Mouse (Mus musculus) hindbrain, embryonic 16.5 days (tissue): ENCODE data around the gene Rpl41. TPM values are rescaled to one million over a fixed set of nuclear protein-coding genes. Genes with fewer than 3 reads are reported as not detected.

Experiments
- ATAC-seq: fragments of 200-750 bp; cut with Nextera tagmentation; 2 replicates; pipeline ENCODE4 v1.8.0; 2017; ENCODE audit warnings: moderate TSS enrichment, moderate library complexity
- H3K27ac ChIP-seq: fragments of 300-500 bp; sonication (generic); 2 replicates; pipeline ENCODE4 v1.5.1; 2014; ENCODE audit warnings: low read depth, mild to moderate bottlenecking, control low read depth, low read length, moderate library complexity
- H3K27me3 ChIP-seq: fragments of 300-500 bp; sonication (generic); replicated peaks from 2 replicates; pipeline ENCODE4 v1.6.1; 2014; ENCODE audit warnings: low read length; ENCODE audit not compliant: control insufficient read depth, insufficient read depth
- H3K36me3 ChIP-seq: fragments of 300-500 bp; sonication (generic); 2 replicates; pipeline ENCODE4 v1.6.1; 2014; ENCODE audit warnings: mild to moderate bottlenecking, low read length, moderate library complexity, mixed read lengths; ENCODE audit not compliant: control insufficient read depth, insufficient read depth
- H3K4me1 ChIP-seq: fragments of 300-500 bp; sonication (generic); 2 replicates; pipeline ENCODE4 v1.6.1; 2014; ENCODE audit warnings: low read depth, low read length; ENCODE audit not compliant: control insufficient read depth, insufficient read depth
- H3K4me2 ChIP-seq: fragments of 300-500 bp; sonication (generic); 2 replicates; pipeline ENCODE4 v1.6.1; 2014; ENCODE audit warnings: mild to moderate bottlenecking, low read length, control low read depth, moderate library complexity
- H3K4me3 ChIP-seq: fragments of 300-500 bp; sonication (generic); 2 replicates; pipeline ENCODE4 v1.5.1; 2014; ENCODE audit warnings: mild to moderate bottlenecking, low read length, control low read depth, moderate library complexity
- H3K9ac ChIP-seq: fragments of 300-500 bp; sonication (generic); 2 replicates; pipeline ENCODE4 v1.6.1; 2014; ENCODE audit warnings: low read depth, mild to moderate bottlenecking, control low read depth, low read length, moderate library complexity
- H3K9me3 ChIP-seq: fragments of 300-500 bp; sonication (generic); 2 replicates; pipeline ENCODE4 v1.6.1; 2014; ENCODE audit warnings: mild to moderate bottlenecking, low read length, moderate library complexity; ENCODE audit not compliant: control insufficient read depth
- WGBS: fragments of 180-500 bp; shearing (Covaris S2); extraction: QIAGEN DNeasy Blood & Tissue Kit; methylation state at CpG from one replicate; pipeline ENCODE4 v1.1.7; 2014; 5-methylcytosine and 5-hydroxymethylcytosine counted together
- polyA plus RNA-seq: library from polyadenylated mRNA; unstranded; fragments of >200 nt; fragmentation: Nextera tagmentation; extraction: Ambion mirVana; gene quantifications from 2 replicates; pipeline ENCODE4 v1.2.1, GENCODE M21; 2015

The Rpl41 gene
- polyA plus RNA-seq, 1 experiment from 2014 or later, result 2,091 TPM

DNA sequence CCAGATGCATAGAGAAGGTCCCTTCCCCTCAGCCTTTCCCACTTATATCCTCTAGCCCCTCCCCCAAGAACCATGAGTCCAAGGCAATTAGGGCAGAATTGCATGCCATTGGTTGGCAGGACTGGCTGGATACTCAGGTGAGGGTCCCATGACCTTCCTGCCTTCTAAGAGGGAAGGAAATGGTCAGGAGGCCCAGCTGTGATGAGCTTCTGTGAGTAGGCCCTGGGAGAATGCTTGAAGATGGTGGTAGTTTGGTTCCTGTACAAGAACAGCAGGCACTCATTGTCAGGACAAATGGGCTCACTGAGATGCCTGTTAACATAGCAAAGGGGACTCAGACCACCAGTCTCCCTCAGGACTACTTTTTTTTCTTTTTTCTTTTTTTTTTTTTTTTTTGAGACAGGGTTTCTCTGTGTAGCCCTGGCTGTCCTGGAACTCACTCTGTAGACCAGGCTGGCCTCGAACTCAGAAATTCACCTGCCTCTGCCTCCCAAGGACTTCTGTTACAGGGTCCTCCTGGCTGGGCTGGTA, 10.7 kb downstream of the Rpl41 start:
- Histone ChIP-seq H3K27me3 (no peaks in the 10 kb centered on the region), H3K36me3 (peaks cover 8% of the 10 kb centered on the region), H3K9ac (no peak overlapping the region), H3K4me3 (no peak overlapping the region), H3K9me3 (no peaks in the 10 kb centered on the region), H3K4me2 (no peak overlapping the region), H3K27ac (no peak overlapping the region), H3K4me1 (no peaks in the 10 kb centered on the region)
- WGBS, result 100% methylated on average over 1 of the region's 1 CpGs
- ATAC-seq, result no peak

DNA sequence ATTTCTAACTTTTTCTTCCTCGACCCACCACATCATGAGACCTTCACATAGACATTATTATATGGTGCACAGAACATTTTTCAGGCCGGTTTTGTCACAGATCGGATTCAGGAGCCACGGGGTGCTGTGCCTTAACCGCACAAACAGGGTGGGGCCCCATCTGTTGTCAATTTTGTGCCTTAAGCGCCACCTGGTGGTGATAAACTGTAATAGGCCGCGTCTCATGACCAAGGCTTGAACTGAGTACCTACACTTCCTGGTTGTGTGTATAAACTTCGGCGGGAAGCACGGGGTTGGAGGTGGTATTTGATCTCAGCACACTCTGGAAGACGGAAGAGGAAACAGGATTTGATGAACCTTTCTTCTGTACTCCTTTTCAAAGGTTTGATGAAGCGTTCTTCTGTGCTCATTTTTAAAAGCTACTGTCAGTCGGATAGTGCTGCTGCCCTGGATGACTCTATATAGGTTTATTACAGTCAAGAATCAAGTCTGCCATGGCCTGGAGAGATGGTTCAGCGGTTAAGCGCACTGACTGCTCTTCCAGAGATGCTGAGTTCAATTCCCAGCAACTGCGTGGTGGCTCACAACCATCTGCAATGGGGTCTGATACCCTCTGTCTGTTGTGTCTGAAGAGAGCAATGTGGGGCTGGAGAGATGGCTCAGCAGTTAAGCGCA, 12.7 kb downstream of the Rpl41 start:
- peak; percentile 93 for ATAC-seq
- Histone ChIP-seq H3K9ac (0 out of 2 replicates have a peak overlapping the region, but pooled peaks have one; percentile 13), H3K36me3 (no peaks in the 10 kb centered on the region), H3K27me3 (no peaks in the 10 kb centered on the region), H3K4me2 (peak overlapping the region; percentile 49), H3K9me3 (no peaks in the 10 kb centered on the region), H3K27ac (no peak overlapping the region), H3K4me1 (no peaks in the 10 kb centered on the region), H3K4me3 (peak overlapping the region; percentile 11; the same call in 1 of the 2 replicates)
- 16% methylated on average over 18 of the region's 18 CpGs for WGBS

DNA sequence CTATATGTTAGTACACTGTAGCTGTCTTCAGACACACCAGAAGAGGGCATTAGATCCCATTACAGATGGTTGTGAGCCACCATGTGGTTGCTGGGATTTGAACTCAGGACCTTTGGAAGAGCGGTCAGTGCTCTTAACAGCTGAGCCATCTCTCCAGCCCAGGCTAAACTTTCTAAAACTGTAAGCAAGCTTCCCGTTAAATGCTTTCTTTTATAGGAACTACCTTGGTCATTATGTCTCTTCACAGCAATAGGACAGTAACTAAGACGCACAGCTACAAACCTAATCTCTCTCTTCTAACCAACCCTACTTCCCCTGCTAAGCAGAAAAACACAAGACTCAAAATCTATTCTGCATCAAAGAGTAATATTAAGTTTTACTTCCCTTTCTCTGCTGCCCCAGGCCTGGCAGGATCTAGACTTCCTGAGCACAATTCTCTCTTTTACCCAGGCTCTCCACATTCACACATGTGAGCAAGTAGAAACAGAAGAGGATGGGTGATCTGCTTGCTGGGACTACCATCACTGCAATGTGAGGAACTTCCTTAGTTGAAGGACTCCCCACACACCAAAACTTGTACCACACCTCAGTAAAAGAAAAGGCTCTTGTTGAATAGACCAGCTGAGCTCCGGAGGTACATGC, 13.4 kb downstream of the Rpl41 start:
- H3K4me2 ChIP-seq, result peak overlapping the region; percentile 49
- H3K9ac ChIP-seq, result 0 out of 2 replicates have a peak overlapping the region, but pooled peaks have one; percentile 8
- H3K27me3 ChIP-seq, result no peaks in the 10 kb centered on the region
- H3K4me3 ChIP-seq, result peak overlapping the region; percentile 11; the same call in 1 of the 2 replicates
- ATAC-seq, result peak; percentile 41; the same call in 1 of the 2 replicates
- H3K36me3 ChIP-seq, result no peaks in the 10 kb centered on the region
- WGBS, result 71% methylated on average over 4 of the region's 4 CpGs
- no peak overlapping the region for H3K27ac ChIP-seq
- no peaks in the 10 kb centered on the region for H3K9me3 ChIP-seq
- no peaks in the 10 kb centered on the region for H3K4me1 ChIP-seq

DNA sequence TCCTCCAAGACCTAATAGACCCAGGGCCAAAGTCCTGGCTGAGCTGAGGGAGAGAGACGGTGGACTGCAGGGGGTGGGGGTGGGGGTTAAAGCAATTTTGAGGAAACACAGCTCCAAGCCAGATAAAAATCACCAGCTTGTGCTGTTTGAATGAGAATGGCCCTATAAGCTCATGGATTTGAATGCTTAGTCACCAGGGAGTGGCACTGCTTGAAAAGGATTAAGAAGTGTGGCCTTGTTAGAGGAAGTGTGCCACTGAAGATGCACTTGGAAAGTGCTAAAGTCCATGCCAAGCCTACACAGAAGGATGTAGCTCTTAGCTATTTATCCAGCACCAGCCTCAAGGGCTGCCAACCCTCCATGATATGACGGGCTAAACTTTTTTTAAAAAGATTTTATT, 13.9 kb downstream of the Rpl41 start:
- 96% methylated on average over 2 of the region's 2 CpGs for WGBS
- Histone ChIP-seq H3K36me3 (no peaks in the 10 kb centered on the region), H3K27ac (no peak overlapping the region), H3K4me3 (no peak overlapping the region), H3K9me3 (no peaks in the 10 kb centered on the region), H3K4me1 (no peaks in the 10 kb centered on the region), H3K9ac (no peak overlapping the region), H3K4me2 (no peak overlapping the region), H3K27me3 (no peaks in the 10 kb centered on the region)
- no peak for ATAC-seq

DNA sequence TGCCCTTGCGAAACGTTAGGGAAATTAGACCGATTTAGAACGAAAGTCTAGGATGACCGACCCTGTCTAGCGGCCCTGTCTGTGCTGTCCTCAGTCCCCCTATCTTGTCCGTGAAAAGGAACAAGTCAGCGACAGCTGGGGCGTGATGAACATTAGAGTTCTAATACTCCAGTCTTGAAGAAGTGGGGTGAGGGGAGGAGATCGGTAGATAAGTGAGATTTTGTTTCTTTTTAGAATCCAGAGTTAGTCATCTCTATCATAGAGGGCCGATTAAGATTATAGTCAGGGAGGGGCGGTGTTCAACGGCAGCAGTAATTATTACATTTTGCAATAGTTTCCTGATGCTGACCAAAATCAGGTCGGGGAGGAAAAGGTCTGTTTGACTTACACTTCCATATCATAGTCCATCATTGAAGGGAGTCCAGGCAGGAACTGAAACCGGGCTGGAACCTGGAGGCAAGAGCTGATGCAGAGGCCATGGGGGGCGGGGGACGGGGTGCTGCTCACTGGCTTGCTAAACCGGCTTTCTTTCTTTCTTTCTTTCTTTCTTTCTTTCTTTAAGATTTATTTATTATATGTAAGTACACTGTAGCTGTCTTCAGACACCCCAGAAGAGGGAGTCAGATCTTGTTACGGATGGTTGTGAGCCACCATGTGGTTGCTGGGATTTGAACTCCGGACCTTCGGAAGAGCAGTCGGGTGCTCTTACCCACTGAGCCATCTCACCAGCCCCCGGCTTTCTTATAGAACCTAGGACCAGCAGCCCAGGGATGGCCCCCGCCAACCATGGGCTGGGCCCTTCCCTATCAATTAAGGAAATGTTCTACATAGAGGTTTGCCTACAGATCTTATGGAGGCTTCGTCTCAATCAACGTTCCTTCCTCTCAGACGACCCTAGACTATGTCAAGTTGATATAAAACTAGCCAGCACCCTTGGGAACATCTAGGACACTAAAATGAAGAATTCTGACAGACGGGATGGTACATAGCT, 22.4 kb downstream of the Rpl41 start:
- peak overlapping the region; percentile 83 for H3K4me3 ChIP-seq
- 0 out of 2 replicates have a peak overlapping the region, but pooled peaks have one; percentile 20 for H3K9ac ChIP-seq
- H3K27ac ChIP-seq, result no peak overlapping the region
- H3K36me3 ChIP-seq, result no peaks in the 10 kb centered on the region
- 31% methylated on average over 28 of the region's 28 CpGs for WGBS
- H3K27me3 ChIP-seq, result peaks cover 2% of the 10 kb centered on the region; the same call in 1 of the 2 replicates
- peak overlapping the region; percentile 100 for H3K4me2 ChIP-seq
- ATAC-seq, result no peak
- H3K9me3 ChIP-seq, result no peaks in the 10 kb centered on the region
- peaks cover 13% of the 10 kb centered on the region for H3K4me1 ChIP-seq

DNA sequence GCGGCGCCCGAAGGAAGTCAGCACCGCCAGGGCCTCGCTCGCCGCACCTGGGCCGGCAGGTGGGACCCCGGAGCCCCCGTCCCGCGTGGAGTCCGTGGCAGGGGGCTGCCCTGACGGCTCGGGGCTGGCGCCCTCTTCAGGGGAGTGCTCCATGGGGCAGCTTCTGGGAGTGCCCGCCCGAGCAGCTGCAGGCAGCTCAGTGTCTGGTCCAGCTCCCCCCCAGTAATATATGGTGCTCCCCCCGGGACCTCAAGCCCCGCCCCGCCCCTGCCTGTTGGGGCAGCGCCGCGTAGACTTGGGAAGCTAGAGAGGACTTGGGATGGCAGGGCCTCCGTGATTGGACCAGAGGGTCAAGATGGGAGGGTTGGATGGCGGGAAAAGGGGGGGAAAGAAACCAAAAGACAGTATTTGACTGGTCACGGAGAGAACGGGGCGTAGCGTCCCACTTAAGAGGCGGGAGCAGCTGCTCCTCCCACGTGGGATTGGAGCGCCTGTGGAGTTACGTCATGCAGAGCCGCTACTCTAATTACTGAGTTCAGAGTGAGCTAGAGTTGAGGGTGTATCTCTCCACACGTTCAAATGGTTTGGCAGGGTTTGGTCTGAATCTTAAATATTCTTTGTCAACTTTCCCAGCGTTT, 23.3 kb downstream of the Rpl41 start, which contains the start of gene Esyt1:
TSS of gene Esyt1 (minus strand) at position 201 of the 638 bp plus-strand sequence.
- 0% methylated on average over 30 of the region's 37 CpGs for WGBS
- Histone ChIP-seq H3K4me2 (peak within 1 kb of the TSS; percentile 100), H3K4me1 (peaks cover 13% of the 10 kb centered on the region), H3K27ac (peak within 1 kb of the TSS; percentile 63), H3K36me3 (no peaks in the 10 kb centered on the region), H3K9ac (peak within 1 kb of the TSS; percentile 82), H3K9me3 (no peaks in the 10 kb centered on the region), H3K27me3 (peaks cover 2% of the 10 kb centered on the region; the same call in 1 of the 2 replicates), H3K4me3 (peak within 1 kb of the TSS; percentile 83)
- peak; percentile 97 for ATAC-seq

DNA sequence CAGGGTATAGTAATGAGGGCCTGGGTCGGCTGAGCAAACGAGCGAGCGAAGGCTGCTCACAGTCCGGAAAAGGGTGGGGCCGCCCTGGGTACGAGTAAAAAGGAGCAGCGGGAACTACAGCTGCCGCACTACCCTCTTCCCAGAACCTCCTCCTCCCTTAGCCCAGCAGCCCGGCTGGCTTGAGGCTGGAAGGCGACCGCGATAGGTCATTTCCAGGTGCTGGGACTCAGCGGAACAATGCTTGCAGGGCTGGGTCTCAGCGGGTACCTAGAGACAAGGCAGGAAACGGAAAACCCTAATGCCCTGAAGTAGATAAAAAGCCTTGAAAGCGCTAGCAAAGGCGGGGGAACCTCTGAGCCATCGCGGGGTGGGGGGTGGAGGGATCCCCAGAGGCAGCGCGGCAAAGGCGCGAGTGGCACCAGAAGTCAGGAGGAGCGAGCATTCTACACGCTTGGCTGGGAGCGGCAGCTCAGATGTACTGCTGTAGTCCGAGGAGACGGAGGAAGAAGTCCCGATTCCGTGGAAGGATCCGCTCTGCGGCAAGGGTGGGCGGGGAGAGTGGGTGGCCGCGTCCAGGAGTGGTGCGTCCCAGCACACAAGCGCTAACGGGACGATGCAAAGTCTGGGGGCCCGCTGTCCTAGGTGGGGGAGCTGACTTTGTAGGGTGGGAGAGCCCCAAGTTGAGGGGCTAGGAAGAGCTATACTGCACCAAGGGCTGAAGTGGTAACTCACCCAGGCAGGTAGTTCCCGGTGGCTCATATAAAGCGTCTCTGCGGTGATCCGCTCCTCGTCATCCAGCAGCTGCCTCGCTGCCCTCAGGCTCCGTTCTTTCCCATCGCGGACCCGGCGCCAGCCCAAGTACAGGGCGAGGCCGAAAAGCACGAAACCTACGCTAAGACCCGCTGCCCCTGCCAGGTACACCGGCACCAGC, 24.1 kb downstream of the Rpl41 start:
- Histone ChIP-seq H3K4me2 (peak overlapping the region; percentile 100), H3K9me3 (no peaks in the 10 kb centered on the region), H3K36me3 (no peaks in the 10 kb centered on the region), H3K27ac (peak overlapping the region; percentile 63), H3K9ac (peak overlapping the region; percentile 82), H3K4me1 (peaks cover 13% of the 10 kb centered on the region), H3K4me3 (peak overlapping the region; percentile 83), H3K27me3 (peaks cover 2% of the 10 kb centered on the region; the same call in 1 of the 2 replicates)
- WGBS, result under 1% methylated on average over 58 of the region's 58 CpGs
- peak; percentile 27 for ATAC-seq
